Mouse (Mus musculus): ENCODE results near the gene Afg1l. TPM values are rescaled to one million over a fixed set of nuclear protein-coding genes. Genes with fewer than 3 reads are reported as not detected.

Gene Afg1l
- total RNA-seq, 4 experiments from 2014 or later, result 11.1 to 15.8 (median 13.9) TPM

GRCm38 (mm10) chr10:42477550-42478340 lies 620 bp downstream of the Afg1l start:
- no peak for DNase-seq (ENCODE audit: low spot score in 2 of 2)

- DNase-seq (ENCODE audit: low spot score in 2 of 2), result no peak
Measured at GRCm38 (mm10) chr10:42476774-42477475, 1.4 kb downstream of the Afg1l start.

- DNase-seq (ENCODE audit: low spot score in 2 of 2), result no peak
Measured at GRCm38 (mm10) chr10:42474946-42475514, 3.3 kb downstream of the Afg1l start.

GRCm38 (mm10) chr10:42464805-42465204 lies 13.6 kb downstream of the Afg1l start:
- no peak for DNase-seq (ENCODE audit: low spot score in 2 of 2)

- DNase-seq (ENCODE audit: low spot score in 2 of 2), result no peak
Measured at GRCm38 (mm10) chr10:42464224-42464623, 14.1 kb downstream of the Afg1l start.

GRCm38 (mm10) chr10:42457557-42458191 lies 20.7 kb downstream of the Afg1l start:
- DNase-seq (ENCODE audit: low spot score in 2 of 2), result no peak

- DNase-seq (ENCODE audit: low spot score in 2 of 2), result no peak
Measured at GRCm38 (mm10) chr10:42455981-42456380, 22.4 kb downstream of the Afg1l start.

- no peak for DNase-seq (ENCODE audit: low spot score in 2 of 2)
Measured at GRCm38 (mm10) chr10:42454690-42455089, 23.7 kb downstream of the Afg1l start.

GRCm38 (mm10) chr10:42454266-42454665 lies 24.1 kb downstream of the Afg1l start:
- no peak for DNase-seq (ENCODE audit: low spot score in 2 of 2)

GRCm38 (mm10) chr10:42449672-42450071 lies 28.7 kb downstream of the Afg1l start:
- no peak for DNase-seq (ENCODE audit: low spot score in 2 of 2)

- DNase-seq (ENCODE audit: low spot score in 2 of 2), result no peak
Measured at GRCm38 (mm10) chr10:42448371-42448770, 30.0 kb downstream of the Afg1l start.

- DNase-seq (ENCODE audit: low spot score in 2 of 2), result no peak
Measured at GRCm38 (mm10) chr10:42446145-42446544, 32.2 kb downstream of the Afg1l start.

GRCm38 (mm10) chr10:42436842-42437805 lies 41.2 kb downstream of the Afg1l start:
- DNase-seq (ENCODE audit: low spot score in 2 of 2), result no peak

- DNase-seq (ENCODE audit: low spot score in 2 of 2), result peak in 1 of 2 experiments; percentile 5
Measured at GRCm38 (mm10) chr10:42417530-42418174, 60.7 kb downstream of the Afg1l start.

GRCm38 (mm10) chr10:42415821-42416470 lies 62.4 kb downstream of the Afg1l start:
- DNase-seq (ENCODE audit: low spot score in 2 of 2), result no peak

GRCm38 (mm10) chr10:42410748-42411537 lies 67.4 kb downstream of the Afg1l start:
- peak; percentile 44 to 56 for DNase-seq (ENCODE audit: low spot score in 2 of 2)

GRCm38 (mm10) chr10:42390436-42390835 lies 87.9 kb downstream of the Afg1l start:
- DNase-seq (ENCODE audit: low spot score in 2 of 2), result no peak

GRCm38 (mm10) chr10:42388181-42388580 lies 90.2 kb downstream of the Afg1l start:
- no peak for DNase-seq (ENCODE audit: low spot score in 2 of 2)
